Mouse (Mus musculus) adrenal gland, adult 18-20 months (tissue): ENCODE data around the gene Men1. TPM values are rescaled to one million over a fixed set of nuclear protein-coding genes. Genes with fewer than 3 reads are reported as not detected.
"Not testable (repeated sequence)": the region's sequence is repeated elsewhere in the genome, so short reads cannot be mapped to it uniquely, and the experiment has no call there.

Source experiments
- DNase-seq, 2 experiments: peaks; one replicate each; pipeline ENCODE4 v3.0.0; 2021 to 2022; ENCODE audit warnings: low spot score in 2 of 2
- long read RNA-seq, 2 experiments: library from polyadenylated mRNA; stranded (forward); transcript quantifications; one replicate each; pipeline ENCODE4 v2.0.0; 2021
- total RNA-seq, 2 experiments: library from RNA; stranded (reverse); gene quantifications; 1 replicate in 1 of 2; 2 replicates in 1 of 2; pipeline ENCODE4 v1.2.3; 2021

Gene Men1
- 10 to 100 TPM; 48.2 to 54.2 TPM for total RNA-seq
- long read RNA-seq, experiment 1, transcript Men1-206 (10 exons, 2,652 nt) = minor isoform, 15 of 64 reads
- long read RNA-seq, experiment 1, transcript Men1-203 (10 exons, 2,639 nt) = minor isoform, 18 of 64 reads
- long read RNA-seq, experiment 1, transcript Men1-201 (9 exons, 2,975 nt) = major isoform, 26 of 64 reads
- long read RNA-seq, experiment 1, partial matches to known transcripts = 1 of 64 reads
- long read RNA-seq, experiment 1, other reads (novel, unspliced or antisense) = 3 of 64 reads
- long read RNA-seq, experiment 2, transcript Men1-206 (10 exons, 2,652 nt) = minor isoform, 6 of 57 reads
- long read RNA-seq, experiment 2, transcript Men1-203 (10 exons, 2,639 nt) = major isoform, 12 of 57 reads
- long read RNA-seq, experiment 2, transcript Men1-201 (9 exons, 2,975 nt) = major isoform, 12 of 57 reads
- long read RNA-seq, experiment 2, partial matches to known transcripts = 22 of 57 reads
- long read RNA-seq, experiment 2, other reads (novel, unspliced or antisense) = 1 of 57 reads

- DNase-seq = peak; percentile 87
Measured at GRCm38 (mm10) chr19:6334673-6335457, at the start of gene Men1. Gene Men1, plus strand, starts transcription at chr19:6334979.

- no peak for DNase-seq
Measured at GRCm38 (mm10) chr19:6285226-6285625, 49.6 kb upstream of the Men1 start.

- no peak for DNase-seq
Measured at GRCm38 (mm10) chr19:6285632-6286433, 48.9 kb upstream of the Men1 start.

- no peak for DNase-seq
Measured at GRCm38 (mm10) chr19:6286434-6287401, 48.1 kb upstream of the Men1 start.

- DNase-seq = no peak
Measured at GRCm38 (mm10) chr19:6288236-6288894, 46.4 kb upstream of the Men1 start.

GRCm38 (mm10) chr19:6289696-6290238, 45.0 kb upstream of the Men1 start:
- DNase-seq = no peak

- not testable (repeated sequence) for DNase-seq
Measured at GRCm38 (mm10) chr19:6290720-6291116, 44.1 kb upstream of the Men1 start.

GRCm38 (mm10) chr19:6291117-6291781, 43.5 kb upstream of the Men1 start:
- DNase-seq = no peak

GRCm38 (mm10) chr19:6292262-6292661, 42.5 kb upstream of the Men1 start:
- no peak for DNase-seq

GRCm38 (mm10) chr19:6294301-6294700, 40.5 kb upstream of the Men1 start:
- no peak for DNase-seq

- no peak for DNase-seq
Measured at GRCm38 (mm10) chr19:6296551-6297210, 38.1 kb upstream of the Men1 start.

- peak; percentile 61 to 71 for DNase-seq
Measured at GRCm38 (mm10) chr19:6297641-6298040, 37.1 kb upstream of the Men1 start.

- no peak for DNase-seq
Measured at GRCm38 (mm10) chr19:6299003-6299402, 35.8 kb upstream of the Men1 start.

GRCm38 (mm10) chr19:6299450-6300267, 35.1 kb upstream of the Men1 start:
- DNase-seq = no peak

- DNase-seq = no peak
Measured at GRCm38 (mm10) chr19:6300402-6300841, 34.4 kb upstream of the Men1 start.

GRCm38 (mm10) chr19:6302114-6302513, 32.7 kb upstream of the Men1 start:
- DNase-seq = no peak

- no peak for DNase-seq
Measured at GRCm38 (mm10) chr19:6302522-6302921, 32.3 kb upstream of the Men1 start.
